Mouse (Mus musculus) embryonic fibroblast, embryonic 13.5 days (primary cell): ENCODE data around the gene Armh1.

Source experiments
- CTCF ChIP-seq: IDR thresholded peaks from 2 replicates; pipeline ENCODE4 v1.5.1; 2011; ENCODE audit warnings: mild to moderate bottlenecking, control low read depth, low read length, moderate library complexity, borderline replicate concordance; ENCODE audit not compliant: insufficient read depth
- POLR2A ChIP-seq: IDR thresholded peaks from 2 replicates; pipeline ENCODE4 v1.6.1; 2011; ENCODE audit warnings: low read depth, mild to moderate bottlenecking, control low read depth, low read length, moderate library complexity

DNA sequence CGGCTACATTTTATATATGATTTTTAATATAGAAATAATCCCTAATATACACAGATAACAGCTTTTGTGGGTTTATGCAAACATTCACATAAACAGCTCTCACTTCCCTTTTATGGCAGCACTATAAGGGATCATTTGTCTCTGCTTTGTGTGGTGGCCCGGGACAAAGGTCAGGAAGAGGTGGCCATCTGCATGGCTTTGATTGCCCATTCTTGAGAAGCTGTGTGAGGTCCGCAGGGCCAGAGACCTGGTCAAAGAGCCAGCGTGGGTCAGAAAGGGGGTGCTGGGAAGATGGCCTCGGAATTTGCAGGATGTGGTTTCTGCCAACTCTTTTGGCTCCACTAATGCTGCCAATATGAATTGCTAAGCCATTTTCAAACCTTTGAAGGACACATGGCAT, 28.9 kb downstream of the Armh1 start:
- TF ChIP-seq POLR2A (no peak), CTCF (no peak)
